Mouse (Mus musculus) frontal cortex, adult (tissue): ENCODE measurements around the gene Tnfrsf18.

Source experiments
- ATAC-seq: cut with Nextera tagmentation; 2 replicates; pipeline ENCODE4 v1.9.2; 2017; ENCODE audit warnings: mild to moderate bottlenecking, moderate library complexity, mixed read lengths; ENCODE audit not compliant: low TSS enrichment

Gene Tnfrsf18

GRCm38 (mm10) chr4:156032856-156033255 is 6.9 kb downstream of the Tnfrsf18 start:
- no peak for ATAC-seq

DNA sequence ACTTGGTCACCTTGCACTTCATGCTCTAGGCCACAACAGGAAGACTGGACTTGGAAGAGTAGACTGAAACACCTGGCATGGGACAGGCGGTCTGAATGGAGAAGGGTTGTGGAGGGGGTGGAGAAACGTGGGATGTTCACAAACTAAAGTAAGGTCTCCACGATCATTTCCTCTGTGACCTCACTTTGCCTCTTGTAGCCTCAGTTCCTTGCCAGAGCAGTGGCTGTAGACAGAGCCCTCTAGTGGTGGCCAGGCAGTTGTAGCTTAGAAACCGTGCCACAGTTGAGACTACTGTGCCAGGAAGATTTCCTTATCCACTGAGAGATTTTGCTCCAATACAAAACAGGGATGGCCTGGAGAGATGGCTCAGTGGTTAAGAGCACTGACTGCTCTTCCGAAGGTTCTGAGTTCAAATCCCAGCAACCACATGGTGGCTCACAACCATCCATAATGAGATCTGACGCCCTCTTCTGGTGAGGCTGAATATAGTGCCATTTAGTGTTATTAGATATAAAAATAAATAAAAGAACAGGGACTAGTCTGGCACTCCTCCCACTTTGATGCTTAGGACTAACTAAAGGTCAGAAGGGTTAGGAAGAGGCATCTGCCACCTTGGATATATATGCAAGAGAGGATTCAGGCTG is 7.6 kb downstream of the Tnfrsf18 start:
- ATAC-seq: no peak

DNA sequence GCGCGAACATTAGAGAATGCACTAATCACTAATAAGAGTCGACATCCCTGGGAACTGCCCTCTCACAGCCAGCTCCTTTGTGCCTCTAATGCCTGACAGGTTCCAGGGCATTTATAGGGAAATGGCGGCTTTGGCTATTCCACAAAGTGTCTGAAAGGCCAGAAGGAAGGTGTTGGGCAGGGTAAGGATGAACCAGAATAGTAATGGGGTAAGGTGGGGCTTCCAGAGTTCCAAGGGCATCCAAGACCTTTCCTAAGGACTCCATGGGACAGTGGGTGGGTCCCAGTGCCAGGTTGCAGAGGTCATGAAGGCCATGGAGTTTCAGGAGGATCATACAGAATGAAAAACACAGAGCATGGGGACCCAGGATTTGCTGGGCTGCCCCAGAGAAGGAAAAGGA is 8.3 kb downstream of the Tnfrsf18 start:
- ATAC-seq: no peak

DNA sequence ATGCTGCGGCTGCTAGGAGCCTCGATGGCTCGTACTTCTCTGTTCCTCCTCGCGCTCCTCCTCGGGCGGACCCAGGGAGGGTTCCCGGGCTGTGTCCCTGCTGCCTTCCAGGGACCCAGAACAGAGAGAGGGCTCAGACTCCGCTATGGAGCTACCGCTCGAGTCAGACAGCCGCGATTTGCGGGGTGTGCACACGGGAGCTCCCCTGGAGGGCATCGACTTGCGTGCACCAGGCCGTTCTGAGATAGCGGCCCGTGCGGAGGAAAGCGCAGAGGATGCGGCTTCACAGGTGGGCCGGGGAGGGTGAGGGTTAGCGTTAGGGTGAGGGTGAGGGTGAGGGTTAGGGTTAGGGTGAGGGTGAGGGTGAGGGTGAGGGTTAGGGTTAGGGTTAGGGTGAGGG is 8.9 kb downstream of the Tnfrsf18 start:
- ATAC-seq: no peak

GRCm38 (mm10) chr4:156044754-156045153 is 18.8 kb downstream of the Tnfrsf18 start:
- no peak for ATAC-seq

DNA sequence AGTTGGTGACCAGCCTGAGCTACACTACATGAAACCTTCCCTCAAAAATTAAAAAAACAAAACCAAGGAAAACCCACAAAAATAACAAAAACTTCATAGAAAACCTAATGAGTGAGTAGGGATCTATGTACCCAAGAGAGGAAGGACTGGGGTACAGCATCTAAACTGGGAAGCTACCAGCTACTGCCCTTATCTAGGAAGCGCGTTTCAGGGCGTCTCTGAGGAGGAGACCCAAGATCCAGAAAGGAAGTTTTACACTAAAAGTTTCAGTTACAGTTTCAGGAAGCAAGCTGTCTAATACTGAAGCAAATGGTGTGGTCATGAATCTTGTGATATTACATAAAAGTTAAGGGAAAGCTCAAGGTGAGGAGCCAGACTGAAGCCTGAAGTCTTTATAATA is 23.8 kb downstream of the Tnfrsf18 start:
- no peak for ATAC-seq

DNA sequence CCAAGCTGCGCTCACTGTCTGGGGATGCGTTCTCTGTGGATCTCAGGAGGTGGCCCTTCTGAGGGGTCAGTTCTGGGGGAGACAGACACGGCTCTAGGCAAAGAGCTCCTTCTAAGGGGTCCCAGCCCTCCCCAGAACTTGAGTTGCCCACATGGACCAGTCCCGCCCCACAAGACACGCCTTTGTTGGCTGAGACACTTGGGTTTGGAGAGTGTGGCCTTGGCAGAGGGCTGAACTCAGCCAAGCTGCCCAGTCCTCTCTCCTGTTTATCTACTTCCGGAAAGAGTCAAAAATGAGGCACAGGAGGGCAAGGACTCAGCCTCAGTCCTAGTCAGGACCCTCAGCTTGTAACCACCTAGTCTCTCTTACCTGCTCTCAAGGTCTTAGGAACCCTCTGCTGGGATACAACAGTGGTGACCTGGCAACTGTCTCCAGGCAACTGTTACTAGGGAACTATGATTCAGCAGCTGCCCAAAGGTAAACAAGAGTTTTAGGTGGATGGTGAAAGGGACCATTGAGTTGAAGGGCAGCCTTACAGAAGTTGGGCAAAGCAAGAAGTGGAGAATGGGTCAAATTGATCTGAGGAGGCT is 24.5 kb downstream of the Tnfrsf18 start:
- ATAC-seq: no peak

DNA sequence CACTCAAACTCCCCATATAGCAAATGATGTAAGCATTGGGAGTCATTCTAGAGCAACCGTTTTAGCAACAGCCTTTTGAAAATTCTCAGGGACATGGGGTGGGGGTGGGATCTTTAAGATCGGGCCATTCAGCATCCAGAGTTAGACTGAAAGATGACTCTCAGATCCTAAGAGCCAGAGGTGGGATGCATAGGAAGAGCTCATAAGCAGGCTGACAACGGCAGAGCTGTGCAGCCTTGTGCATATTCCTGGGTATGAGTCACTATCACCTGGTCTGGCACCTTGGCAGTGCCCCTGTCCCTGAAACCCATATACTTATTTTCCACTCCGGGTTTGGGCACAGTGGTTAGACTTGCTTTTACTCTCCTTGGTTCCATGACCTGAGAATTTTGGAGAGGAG is 27.1 kb downstream of the Tnfrsf18 start:
- ATAC-seq: no peak

GRCm38 (mm10) chr4:156054130-156054529 is 28.2 kb downstream of the Tnfrsf18 start:
- no peak for ATAC-seq

DNA sequence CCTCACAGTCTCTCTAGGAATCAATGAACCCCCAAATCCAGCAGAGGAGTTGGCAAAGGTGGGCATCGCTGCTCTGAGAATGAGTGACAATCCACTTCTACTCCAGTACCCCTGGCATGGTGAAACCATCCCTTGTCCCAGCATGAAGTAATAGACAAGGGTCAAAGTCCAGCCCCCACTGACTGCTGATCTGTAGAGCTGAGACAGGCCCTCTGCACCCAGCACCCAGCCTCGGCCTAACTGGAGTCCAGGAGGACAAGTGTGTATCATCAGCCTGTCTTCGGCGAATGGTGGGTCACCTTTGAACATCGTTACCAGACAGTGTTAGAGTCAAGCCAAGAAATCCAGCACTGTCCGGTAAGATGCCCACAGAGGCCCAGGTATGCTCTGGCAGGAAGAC is 28.6 kb downstream of the Tnfrsf18 start:
- no peak for ATAC-seq

DNA sequence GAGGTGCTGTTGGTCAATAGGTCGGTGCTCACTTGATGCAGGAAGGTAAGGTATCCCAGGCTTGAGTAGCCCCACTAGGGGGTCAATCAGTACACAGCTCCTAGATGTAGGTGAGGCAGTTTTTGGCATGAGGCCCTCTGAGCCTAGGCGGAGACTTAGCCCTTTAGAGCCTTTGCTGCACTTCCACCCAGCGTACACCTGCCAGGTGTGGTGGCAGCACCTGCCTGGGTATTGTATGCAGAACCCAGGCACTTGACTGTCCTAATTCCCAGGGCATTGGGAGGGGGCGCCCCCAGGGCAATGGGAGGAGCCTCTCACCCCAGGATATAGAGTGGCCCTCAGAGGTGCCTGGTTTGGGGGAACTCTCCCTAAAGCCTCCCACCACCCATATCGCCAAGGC is 29.2 kb downstream of the Tnfrsf18 start:
- ATAC-seq: no peak

GRCm38 (mm10) chr4:156057702-156058101 is 31.7 kb downstream of the Tnfrsf18 start:
- ATAC-seq: no peak

DNA sequence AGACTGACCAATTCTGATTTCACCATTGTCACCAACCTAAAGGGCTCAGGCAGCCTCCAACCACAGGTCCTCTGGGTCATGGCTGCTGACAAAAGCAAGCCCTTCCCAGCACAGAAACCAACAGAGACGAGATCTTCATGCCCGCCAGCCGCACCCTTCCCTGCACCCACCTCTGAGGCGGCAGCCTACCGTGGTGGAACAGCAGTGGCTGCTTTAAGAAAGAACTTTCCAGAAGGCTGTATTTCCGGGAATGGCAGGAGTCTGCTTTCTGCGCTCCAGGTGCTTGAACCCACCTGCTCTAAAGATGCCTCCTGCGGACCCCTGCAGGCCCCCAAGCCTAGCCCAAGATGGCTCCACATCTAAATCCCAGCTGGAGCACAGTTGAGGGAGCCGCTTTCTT is 32.9 kb downstream of the Tnfrsf18 start:
- ATAC-seq: no peak

- no peak for ATAC-seq
Observed at GRCm38 (mm10) chr4:156059261-156059660, 33.3 kb downstream of the Tnfrsf18 start, which contains the start of gene Ttll10. TSS of gene Ttll10 (minus strand) at chr4:156059414.

DNA sequence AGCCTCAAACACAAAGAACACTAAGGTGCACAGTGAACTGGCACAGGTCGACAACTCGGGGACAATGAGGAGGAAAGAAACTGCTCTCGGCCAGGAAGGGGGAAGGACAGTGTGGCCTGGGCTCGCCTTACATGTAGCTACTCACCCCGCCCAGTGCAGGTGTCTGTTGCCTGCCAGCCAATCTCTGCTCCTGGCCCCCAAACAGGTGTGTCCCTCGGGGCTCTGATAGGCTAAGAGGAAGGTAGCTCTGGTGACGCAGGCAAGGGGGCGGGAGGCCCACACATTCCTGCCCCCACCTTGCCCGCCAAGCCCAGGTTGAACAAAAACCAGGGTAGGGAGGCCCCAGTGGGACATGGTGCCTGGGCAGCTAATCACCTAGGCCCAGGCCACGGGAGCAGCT is 33.7 kb downstream of the Tnfrsf18 start:
- no peak for ATAC-seq

DNA sequence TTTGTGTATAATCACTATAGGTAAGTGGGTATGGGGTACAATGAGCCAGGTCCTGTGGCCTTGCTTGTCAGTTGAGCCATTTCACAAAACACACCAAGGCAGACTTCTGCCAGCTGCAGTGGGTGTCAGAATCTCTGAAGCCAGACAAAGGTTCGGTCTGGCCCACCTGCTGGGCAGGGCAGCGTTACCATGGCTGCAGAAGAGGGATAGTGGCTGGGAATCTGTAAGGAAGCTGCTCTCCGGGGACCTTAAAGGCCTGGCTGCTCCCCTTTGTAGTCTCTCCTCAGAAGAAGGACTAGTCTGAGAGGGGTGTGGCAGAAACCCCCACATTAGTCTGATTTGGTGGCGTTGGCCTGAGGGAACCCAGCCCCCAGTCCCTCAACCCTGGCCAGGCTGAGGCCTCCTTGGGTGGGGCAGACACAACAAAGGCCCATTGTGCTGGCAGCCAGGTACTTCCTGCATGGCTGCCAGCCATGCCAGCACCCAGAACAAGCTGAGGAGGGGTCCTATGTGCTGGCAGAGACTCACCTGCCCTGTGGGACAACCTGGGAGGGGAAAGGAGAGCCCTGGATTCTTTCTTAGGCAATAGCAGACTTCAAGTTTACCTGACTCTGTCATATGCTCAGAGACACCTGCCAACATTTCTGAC is 38.0 kb downstream of the Tnfrsf18 start:
- no peak for ATAC-seq

GRCm38 (mm10) chr4:156064510-156064897 is 38.5 kb downstream of the Tnfrsf18 start:
- no peak for ATAC-seq

- ATAC-seq: no peak
Observed at GRCm38 (mm10) chr4:156065156-156065894, 39.4 kb downstream of the Tnfrsf18 start.

- no peak for ATAC-seq
Observed at GRCm38 (mm10) chr4:156067256-156067949, 41.4 kb downstream of the Tnfrsf18 start.

DNA sequence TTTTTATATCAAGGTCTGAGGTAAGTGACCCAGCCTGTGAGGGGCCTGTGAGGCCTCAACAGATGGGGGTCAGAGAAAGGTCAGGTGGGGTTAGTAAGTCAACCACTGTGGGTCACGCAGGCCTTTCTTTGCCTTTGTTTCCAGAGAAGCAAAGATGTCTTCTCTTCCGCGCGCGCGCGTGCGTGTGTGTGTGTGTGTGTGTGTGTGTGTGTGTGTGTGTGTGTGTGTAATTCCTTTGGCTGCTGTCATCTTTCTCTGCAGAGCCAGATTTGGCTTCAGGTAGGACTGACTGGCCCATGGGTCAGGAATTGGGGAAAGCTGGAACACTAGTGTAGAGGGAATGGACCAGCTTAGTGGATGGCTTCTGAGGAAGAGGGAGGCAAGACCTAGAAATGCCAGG is 43.7 kb downstream of the Tnfrsf18 start:
- ATAC-seq: no peak

GRCm38 (mm10) chr4:156070276-156070675 is 44.3 kb downstream of the Tnfrsf18 start:
- ATAC-seq: no peak

DNA sequence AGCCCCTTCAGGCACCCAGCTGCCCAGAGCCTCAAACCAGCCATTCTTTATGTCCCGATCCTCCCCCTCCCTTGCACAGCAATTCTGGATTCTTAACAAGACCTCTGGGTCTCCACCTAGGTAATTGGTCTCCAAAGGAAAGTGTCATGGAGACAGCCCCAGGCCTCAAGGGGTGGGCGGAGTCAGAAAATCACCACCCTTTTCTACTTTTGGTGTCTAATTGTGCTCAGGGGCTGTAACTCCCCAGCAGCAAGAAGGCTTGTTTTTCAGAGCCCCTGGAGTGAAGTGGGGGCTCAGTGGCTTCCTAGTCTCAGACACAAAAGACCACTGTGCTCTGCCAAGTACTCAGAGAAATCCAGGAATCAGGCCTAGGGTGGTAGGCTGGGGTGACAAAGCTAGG is 44.8 kb downstream of the Tnfrsf18 start:
- no peak for ATAC-seq
